Mouse (Mus musculus) right cerebral cortex, postnatal 4 days (tissue): Measurements from ENCODE around the gene Abcg4.

Experiments
- DNase-seq: peaks from one replicate; pipeline ENCODE4 v3.0.0-alpha.2; 2022

Gene Abcg4

GRCm38 (mm10) chr9:44268432-44268831 lies 20.0 kb downstream of the Abcg4 start, which contains the start of gene Nlrx1:
TSS of gene Nlrx1 (minus strand) at chr9:44268599.
- DNase-seq: no peak

GRCm38 (mm10) chr9:44268027-44268360 lies 20.4 kb downstream of the Abcg4 start:
- DNase-seq: peak; percentile 88

GRCm38 (mm10) chr9:44267319-44268026 lies 20.9 kb downstream of the Abcg4 start:
- DNase-seq: no peak

- no peak for DNase-seq
Measured at GRCm38 (mm10) chr9:44266478-44267226, 21.8 kb downstream of the Abcg4 start.

- no peak for DNase-seq
Measured at GRCm38 (mm10) chr9:44261388-44261787, 27.0 kb downstream of the Abcg4 start.

GRCm38 (mm10) chr9:44259014-44259413 lies 29.4 kb downstream of the Abcg4 start:
- no peak for DNase-seq

- DNase-seq: no peak
Measured at GRCm38 (mm10) chr9:44256213-44256612, 32.2 kb downstream of the Abcg4 start.

GRCm38 (mm10) chr9:44255136-44255521 lies 33.3 kb downstream of the Abcg4 start:
- no peak for DNase-seq

- DNase-seq: no peak
Measured at GRCm38 (mm10) chr9:44254508-44255135, 33.8 kb downstream of the Abcg4 start.

- no peak for DNase-seq
Measured at GRCm38 (mm10) chr9:44253441-44253840, 35.0 kb downstream of the Abcg4 start.

- DNase-seq: no peak
Measured at GRCm38 (mm10) chr9:44251314-44251713, 37.1 kb downstream of the Abcg4 start, which contains the start of gene Pdzd3. TSS of gene Pdzd3 (minus strand) at chr9:44251471.

GRCm38 (mm10) chr9:44250445-44250844 lies 38.0 kb downstream of the Abcg4 start:
- no peak for DNase-seq

GRCm38 (mm10) chr9:44249181-44250146 lies 39.0 kb downstream of the Abcg4 start:
- peak; percentile 57 for DNase-seq

GRCm38 (mm10) chr9:44247907-44248306 lies 40.5 kb downstream of the Abcg4 start:
- DNase-seq: no peak

- no peak for DNase-seq
Measured at GRCm38 (mm10) chr9:44243621-44244020, 44.8 kb downstream of the Abcg4 start.

GRCm38 (mm10) chr9:44241418-44241817 lies 47.0 kb downstream of the Abcg4 start:
- no peak for DNase-seq

GRCm38 (mm10) chr9:44240911-44241310 lies 47.5 kb downstream of the Abcg4 start:
- DNase-seq: no peak

GRCm38 (mm10) chr9:44240399-44240798 lies 48.0 kb downstream of the Abcg4 start, which contains the start of gene Ccdc153:
TSS of gene Ccdc153 (plus strand) at chr9:44240676.
- DNase-seq: no peak

GRCm38 (mm10) chr9:44239447-44239846 lies 49.0 kb downstream of the Abcg4 start:
- peak; percentile 67 for DNase-seq

- DNase-seq: no peak
Measured at GRCm38 (mm10) chr9:44238501-44239190, 49.8 kb downstream of the Abcg4 start.

GRCm38 (mm10) chr9:44237128-44237527 lies 51.3 kb downstream of the Abcg4 start:
- DNase-seq: no peak

GRCm38 (mm10) chr9:44236601-44237000 lies 51.8 kb downstream of the Abcg4 start:
- no peak for DNase-seq
